Mouse (Mus musculus): ENCODE measurements around the gene Tgoln1. TPM values are rescaled to one million over a fixed set of nuclear protein-coding genes. Genes with fewer than 3 reads are reported as not detected.
A peak's percentile ranks its signal among the peaks of the same experiment; 100 is the strongest.

The Tgoln1 gene
- total RNA-seq, 2 experiments from 2014 or later: 89.0 to 89.3 TPM

- no peak for DNase-seq (ENCODE audit: low spot score in 2 of 2)
- intact Hi-C loops (cut with DNase I): no loop called here
Measured at GRCm38 (mm10) chr6:72634311-72634710, 17.5 kb upstream of the Tgoln1 start.

- intact Hi-C loops (cut with DNase I): no loop called here
- no peak for DNase-seq (ENCODE audit: low spot score in 2 of 2)
Measured at GRCm38 (mm10) chr6:72631700-72632099, 14.9 kb upstream of the Tgoln1 start.

DNA sequence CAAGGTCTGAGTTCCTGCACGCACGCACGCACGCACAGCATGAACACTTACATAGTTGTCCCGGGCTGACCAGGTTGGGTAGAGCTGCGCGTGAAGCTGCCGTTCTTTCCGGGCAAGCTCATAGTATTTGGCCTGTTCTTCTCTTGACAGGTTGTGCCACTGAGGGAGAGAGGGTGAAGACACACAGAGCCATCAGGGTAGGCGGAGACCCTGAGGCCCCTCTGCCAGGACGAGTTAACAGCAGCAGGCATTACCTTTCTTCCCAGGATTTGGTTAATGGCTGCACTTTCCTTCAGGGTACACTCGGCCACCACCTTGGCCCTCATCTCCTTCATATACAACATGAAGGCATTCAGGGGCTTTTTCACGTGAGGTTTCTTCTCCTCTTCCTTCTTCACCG, 14.2 kb upstream of the Tgoln1 start:
- intact Hi-C loops (cut with DNase I): no loop called here
- DNase-seq (ENCODE audit: low spot score in 2 of 2): no peak

- intact Hi-C loops (cut with DNase I): no loop called here
- no peak for DNase-seq (ENCODE audit: low spot score in 2 of 2)
Measured at GRCm38 (mm10) chr6:72630370-72630769, 13.6 kb upstream of the Tgoln1 start.

GRCm38 (mm10) chr6:72627276-72627675, 10.5 kb upstream of the Tgoln1 start:
- intact Hi-C loops (cut with DNase I): no loop called here
- DNase-seq (ENCODE audit: low spot score in 2 of 2): no peak

GRCm38 (mm10) chr6:72626391-72626790, 9.6 kb upstream of the Tgoln1 start:
- intact Hi-C loops (cut with DNase I): no loop called here
- DNase-seq (ENCODE audit: low spot score in 2 of 2): no peak

GRCm38 (mm10) chr6:72623661-72624402, 7.0 kb upstream of the Tgoln1 start:
- no peak for DNase-seq (ENCODE audit: low spot score in 2 of 2)
- intact Hi-C loops (cut with DNase I): no loop called here

DNA sequence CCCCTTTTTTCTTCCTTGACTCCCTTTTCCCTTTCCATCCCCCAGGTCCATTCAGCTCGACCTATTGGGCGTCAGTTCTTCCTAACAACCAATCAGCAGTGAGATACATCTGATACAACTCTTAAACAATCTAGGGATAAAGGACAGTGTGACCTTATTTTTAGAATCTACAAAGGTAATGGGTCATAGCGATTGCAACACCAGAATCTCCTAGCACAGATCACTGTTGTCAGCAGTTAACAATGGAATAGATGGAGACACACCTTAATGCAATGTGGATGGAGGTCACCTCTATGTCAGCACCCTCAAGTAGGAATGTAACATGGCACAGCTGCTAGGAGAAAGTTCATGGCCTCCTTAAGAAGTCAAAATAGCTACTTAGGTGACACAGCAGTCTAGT, 6.1 kb upstream of the Tgoln1 start:
- intact Hi-C loops (cut with DNase I): no loop called here
- no peak for DNase-seq (ENCODE audit: low spot score in 2 of 2)

- DNase-seq (ENCODE audit: low spot score in 2 of 2): no peak
- intact Hi-C loops (cut with DNase I): no loop called here
Measured at GRCm38 (mm10) chr6:72620920-72621319, 4.1 kb upstream of the Tgoln1 start.

GRCm38 (mm10) chr6:72619734-72620532, 3.1 kb upstream of the Tgoln1 start:
- DNase-seq (ENCODE audit: low spot score in 2 of 2): no peak
- intact Hi-C loops (cut with DNase I): loop anchor here (5.0 kb wide), 1 partner anchor 282 kb away; no protein-coding TSS in a partner anchor

- no peak for DNase-seq (ENCODE audit: low spot score in 2 of 2)
- intact Hi-C loops (cut with DNase I): loop anchor here (1.0 to 5.0 kb wide), 2 partner anchors 17 to 287 kb away; partner anchors contain the start of genes Elmod3 and Retsat
Measured at GRCm38 (mm10) chr6:72615561-72616375, 1.0 kb downstream of the Tgoln1 start.

DNA sequence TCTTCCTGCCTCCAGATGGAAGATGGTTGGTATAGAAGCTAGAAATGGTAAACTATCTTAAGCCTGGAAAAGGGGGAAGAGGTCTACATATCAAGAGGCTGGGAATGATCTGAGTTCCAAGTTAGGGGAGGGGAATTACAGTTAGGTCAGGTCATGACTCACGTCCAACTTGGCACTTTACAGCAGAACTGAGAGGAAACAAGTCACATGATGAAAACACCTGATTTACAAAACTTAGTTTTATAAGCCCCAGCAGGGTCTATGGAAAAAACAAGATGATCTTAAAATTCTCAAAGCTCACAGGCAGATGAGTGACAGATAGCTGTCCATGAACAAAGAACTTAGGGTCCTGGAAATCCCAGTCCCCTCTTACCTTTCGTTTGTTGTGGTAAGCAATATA, 1.6 kb downstream of the Tgoln1 start:
- DNase-seq (ENCODE audit: low spot score in 2 of 2): no peak
- intact Hi-C loops (cut with DNase I): loop anchor here (5.0 kb wide), 1 partner anchor 287 kb away; no protein-coding TSS in a partner anchor

DNA sequence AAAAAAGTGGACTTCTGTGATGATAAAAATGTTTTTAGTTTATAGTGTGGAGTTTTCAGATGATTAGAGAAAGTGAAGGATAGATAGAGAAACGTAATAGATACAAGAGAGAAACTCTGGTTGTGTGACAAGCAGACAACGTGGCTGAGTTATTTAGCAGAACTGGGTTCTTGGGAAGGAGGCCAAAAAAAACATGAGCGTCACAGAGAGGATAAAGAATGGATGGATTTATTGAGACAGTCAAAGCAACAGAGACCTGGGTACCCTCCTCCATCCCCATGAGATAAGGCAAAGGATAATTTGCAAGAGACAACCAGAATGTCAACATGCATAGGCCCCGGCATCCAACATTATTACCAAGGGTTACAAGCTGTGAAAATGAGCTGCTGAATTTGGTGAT, 6.5 kb downstream of the Tgoln1 start:
- no peak for DNase-seq (ENCODE audit: low spot score in 2 of 2)
- intact Hi-C loops (cut with DNase I): no loop called here

DNA sequence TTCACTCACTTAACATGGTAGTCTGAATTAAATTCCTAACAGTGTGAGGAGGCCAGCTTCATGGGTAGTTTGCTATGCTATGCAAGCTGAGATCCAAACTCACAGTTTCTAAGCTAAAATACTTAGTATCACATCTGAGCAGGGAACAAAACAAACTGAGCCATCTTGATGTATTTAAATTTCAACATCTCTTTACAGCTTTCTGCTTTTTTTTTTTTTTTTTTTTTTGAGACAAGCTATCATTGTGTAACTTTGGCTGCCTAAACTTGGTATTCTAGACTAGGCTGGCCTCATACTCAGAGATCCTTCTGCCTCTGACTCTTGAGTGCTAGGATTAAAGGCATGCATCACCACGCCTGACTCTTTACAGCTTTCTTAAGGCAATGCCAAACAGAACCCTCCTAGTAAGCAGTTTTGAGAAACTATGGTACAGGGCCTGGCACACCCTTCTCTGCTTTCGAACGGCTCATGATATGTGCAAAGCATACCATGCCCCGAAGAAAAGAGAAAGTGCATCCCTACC, 8.1 kb downstream of the Tgoln1 start:
- intact Hi-C loops (cut with DNase I): no loop called here
- DNase-seq (ENCODE audit: low spot score in 2 of 2): no peak

- intact Hi-C loops (cut with DNase I): no loop called here
Measured at GRCm38 (mm10) chr6:72607676-72608075, 9.1 kb downstream of the Tgoln1 start.

GRCm38 (mm10) chr6:72607060-72607459, 9.7 kb downstream of the Tgoln1 start:
- DNase-seq (ENCODE audit: low spot score in 2 of 2): no peak
- intact Hi-C loops (cut with DNase I): no loop called here

More at GRCm38 (mm10) chr6:72607676-72608075, 9.1 kb downstream of the Tgoln1 start:
- no peak for DNase-seq (ENCODE audit: low spot score in 2 of 2)

- DNase-seq (ENCODE audit: low spot score in 2 of 2): no peak
- intact Hi-C loops (cut with DNase I): no loop called here
Measured at GRCm38 (mm10) chr6:72604066-72604465, 12.7 kb downstream of the Tgoln1 start.

DNA sequence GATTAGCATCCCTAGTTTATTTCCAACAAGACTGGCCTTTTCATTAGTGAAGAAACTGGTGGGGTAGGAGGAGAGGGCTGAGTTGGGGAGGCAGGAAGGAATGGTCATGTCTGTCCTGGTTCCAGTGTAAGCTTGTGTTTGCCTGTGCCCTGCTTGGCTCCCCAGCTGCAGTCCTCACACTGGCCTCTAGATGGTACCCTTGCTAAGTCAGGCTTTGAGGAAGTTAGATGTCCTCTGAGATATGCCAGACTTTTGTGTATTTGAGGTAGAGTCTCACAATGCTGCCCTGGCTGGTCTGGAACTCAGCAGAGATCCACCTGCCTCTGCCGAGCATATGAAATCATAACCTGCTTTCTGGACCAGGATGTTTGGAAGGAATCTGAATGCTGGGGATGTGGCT, 15.1 kb downstream of the Tgoln1 start:
- peak; percentile 73 to 78 for DNase-seq (ENCODE audit: low spot score in 2 of 2)
- intact Hi-C loops (cut with DNase I): no loop called here

DNA sequence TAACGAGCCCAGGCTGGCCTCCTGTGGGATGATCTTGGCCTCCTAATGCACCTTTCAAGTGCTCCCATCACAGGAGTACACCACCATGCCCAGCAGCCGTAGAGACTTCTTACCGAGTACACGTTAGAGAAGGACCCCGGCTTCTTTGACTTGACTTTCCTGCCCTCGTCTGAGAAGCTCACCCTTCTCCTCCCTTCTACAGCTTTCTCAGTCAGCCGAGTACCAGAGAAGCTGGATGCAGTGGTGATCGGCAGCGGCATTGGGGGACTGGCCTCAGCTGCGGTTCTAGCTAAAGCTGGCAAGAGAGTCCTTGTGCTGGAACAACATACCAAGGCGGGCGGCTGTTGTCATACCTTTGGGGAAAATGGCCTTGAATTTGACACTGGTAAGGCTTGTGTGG, 16.0 kb downstream of the Tgoln1 start:
- intact Hi-C loops (cut with DNase I): no loop called here
- no peak for DNase-seq (ENCODE audit: low spot score in 2 of 2)

- intact Hi-C loops (cut with DNase I): no loop called here
- DNase-seq (ENCODE audit: low spot score in 2 of 2): no peak
Measured at GRCm38 (mm10) chr6:72600216-72600615, 16.6 kb downstream of the Tgoln1 start.

Measured in left cerebral cortex, postnatal 36 days (tissue).